Mouse (Mus musculus): ENCODE results near the gene Fgfr2.

- no peak for TF ChIP-seq CTCF (IDR thresholded peaks at IDR 0.05; ENCODE audit: control insufficient read depth, insufficient read depth, insufficient read length)
- TF ChIP-seq MYOG (IDR thresholded peaks at IDR 0.05; ENCODE audit: control insufficient read depth, extremely low read depth, insufficient read length), result no peak
- TF ChIP-seq FOSL1 (IDR thresholded peaks at IDR 0.05; ENCODE audit: insufficient read depth, low read length, poor library complexity, severe bottlenecking), result no peak
Observed at GRCm38 (mm10) chr7:132759926-132760325, 363.2 kb downstream of the Fgfr2 start.
